Mouse (Mus musculus): ENCODE results near the gene 1700018G05Rik. TPM values are rescaled to one million over a fixed set of nuclear protein-coding genes. Genes with fewer than 3 reads are reported as not detected.
"Not testable (repeated sequence)": the region's sequence is repeated elsewhere in the genome, so short reads cannot be mapped to it uniquely, and the experiment has no call there.

1700018G05Rik gene
- 22.5 and 34.8 TPM in 2 replicates for polyA plus RNA-seq (2012; rRNA removed)

- not testable (repeated sequence) for DNase-seq (ENCODE audit: low read depth)
Observed at GRCm38 (mm10) chrX:102928072-102928471, at the start of gene 1700018G05Rik. 1700018G05Rik (plus strand) TSS chrX:102928372.

GRCm38 (mm10) chrX:102908587-102908986 is 19.6 kb upstream of the 1700018G05Rik start, which contains the start of the genes Dmrtc1a and 1700011M02Rik:
Dmrtc1a (minus strand) TSS chrX:102908687.
1700011M02Rik (plus strand) TSS chrX:102908905.
- not testable (repeated sequence) for DNase-seq (ENCODE audit: low read depth)

DNA sequence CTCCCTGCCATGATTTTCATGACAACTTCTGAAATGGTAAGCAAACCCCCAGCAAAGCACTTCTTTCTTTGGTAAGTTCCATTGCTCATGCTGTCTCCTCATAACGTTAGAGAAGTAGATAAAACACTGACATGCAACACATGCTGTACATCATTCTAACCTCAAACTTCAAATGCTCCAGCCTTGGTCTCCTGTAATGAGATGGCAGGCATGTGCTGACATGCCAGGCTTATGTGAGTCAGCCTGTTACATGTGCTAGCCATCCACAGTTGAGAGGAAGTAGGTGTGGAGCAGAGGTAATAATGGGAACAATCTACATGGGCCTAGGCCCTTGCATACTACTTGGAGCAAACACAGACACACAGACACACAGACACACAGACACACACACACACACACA is 13.3 kb upstream of the 1700018G05Rik start:
- not testable (repeated sequence) for DNase-seq (ENCODE audit: low read depth)

DNA sequence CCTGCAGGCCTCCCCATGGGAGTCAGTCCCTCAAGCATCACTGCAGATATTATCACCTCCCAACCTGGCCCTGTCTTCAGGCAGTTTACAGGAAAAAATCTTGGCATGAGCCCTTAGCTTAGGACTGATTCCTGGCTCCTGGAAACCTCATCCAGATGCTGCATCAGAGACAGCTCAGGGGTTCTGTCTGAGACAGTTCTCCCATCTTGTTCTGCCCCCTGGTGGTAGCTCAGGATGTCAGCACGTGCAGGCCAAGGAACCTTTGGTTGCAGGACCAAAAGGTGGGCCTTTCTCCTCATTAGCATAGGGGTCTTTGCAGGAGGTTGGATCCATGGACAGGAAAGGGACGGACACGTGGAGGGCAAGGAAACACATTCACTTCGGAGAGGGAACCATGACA is 1.5 kb upstream of the 1700018G05Rik start:
- not testable (repeated sequence) for DNase-seq (ENCODE audit: low read depth)

DNA sequence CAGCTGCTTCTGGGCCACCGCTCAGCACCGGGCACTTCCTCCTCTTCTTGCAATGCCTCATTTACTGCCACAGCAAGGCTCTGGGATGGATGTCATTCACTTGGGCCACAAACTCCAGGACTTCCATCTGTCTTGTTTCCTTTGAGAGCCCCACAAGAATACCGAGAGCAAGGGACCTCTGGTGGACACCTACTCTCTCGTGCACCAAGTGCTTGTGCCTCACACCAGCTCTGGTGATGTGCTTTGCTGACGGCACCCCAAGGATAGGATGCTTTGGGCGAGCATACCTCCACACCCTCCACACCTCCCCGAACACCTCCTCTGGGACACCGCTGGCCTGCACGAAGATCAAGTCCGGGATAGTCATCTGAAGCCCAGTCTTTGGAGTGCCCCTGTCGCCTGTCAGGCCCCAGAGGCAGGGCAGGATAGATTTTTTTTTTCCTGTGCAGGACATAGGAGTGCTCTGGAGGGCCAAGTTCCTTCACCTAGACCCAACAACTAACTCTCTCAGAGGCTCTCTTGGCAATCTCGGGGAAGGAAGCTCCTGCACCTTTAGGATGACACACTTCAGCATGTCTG is 4.9 kb downstream of the 1700018G05Rik start:
- DNase-seq (ENCODE audit: low read depth), result no peak

- no peak for DNase-seq (ENCODE audit: low read depth)
Observed at GRCm38 (mm10) chrX:102933571-102934394, 5.6 kb downstream of the 1700018G05Rik start.

GRCm38 (mm10) chrX:102934395-102934764 is 6.2 kb downstream of the 1700018G05Rik start:
- no peak for DNase-seq (ENCODE audit: low read depth)

DNA sequence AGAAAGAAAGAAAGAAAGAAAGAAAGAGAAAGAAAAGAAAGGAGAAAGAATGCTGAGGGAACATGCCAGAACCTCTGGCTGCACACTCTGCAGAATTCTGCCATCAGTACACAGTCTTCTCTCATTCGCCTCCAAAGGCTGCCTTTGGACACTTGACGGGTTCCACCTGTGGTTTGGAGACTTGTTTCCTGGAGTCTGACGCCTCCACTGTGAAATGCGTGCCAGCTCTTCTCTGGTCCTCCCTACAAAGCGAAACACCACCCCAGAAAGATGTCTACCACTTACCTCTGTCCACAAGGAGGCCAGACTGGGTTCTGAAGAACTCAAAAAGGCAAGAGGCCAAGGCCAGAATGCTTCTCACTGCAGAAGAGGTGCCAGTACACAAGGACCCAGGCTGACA is 8.6 kb downstream of the 1700018G05Rik start:
- no peak for DNase-seq (ENCODE audit: low read depth)

DNA sequence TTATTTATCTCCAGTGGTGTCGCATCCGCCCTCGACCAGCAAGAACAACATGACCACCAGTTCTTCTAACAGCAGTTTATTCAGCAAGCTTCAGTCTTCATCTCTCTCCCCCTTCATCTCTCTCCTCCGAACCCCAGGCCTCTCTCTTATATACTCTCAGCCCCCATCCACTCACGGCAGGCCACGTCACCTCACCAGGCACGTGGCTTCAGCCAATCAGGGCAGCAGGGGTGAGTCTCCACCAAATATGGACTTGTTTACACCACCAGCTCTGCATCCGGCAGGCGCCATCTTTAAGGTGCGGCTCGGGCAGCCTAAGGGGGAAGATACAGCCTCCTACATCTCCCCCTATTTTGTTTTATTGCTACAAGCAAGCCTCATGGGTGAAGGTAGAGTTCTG is 22.0 kb downstream of the 1700018G05Rik start:
- not testable (repeated sequence) for DNase-seq (ENCODE audit: low read depth)

- DNase-seq (ENCODE audit: low read depth), result no peak
Observed at GRCm38 (mm10) chrX:102958917-102959316, 30.7 kb downstream of the 1700018G05Rik start.

GRCm38 (mm10) chrX:102960581-102960980 is 32.4 kb downstream of the 1700018G05Rik start:
- no peak for DNase-seq (ENCODE audit: low read depth)

Other genes with a start within 250 kb of the 1700018G05Rik start
- gene Gm3880, start 241.4 kb upstream of the 1700018G05Rik start, polyA plus RNA-seq (2012; rRNA removed), result not detected in 2 replicates
- gene Gm9112, start 220.7 kb upstream of the 1700018G05Rik start, polyA plus RNA-seq (2012; rRNA removed), result 0.48 TPM in 1 of 2 replicates, not detected in the other
- gene Dmrtc1b, start 220.5 kb upstream of the 1700018G05Rik start, polyA plus RNA-seq (2012; rRNA removed), result not detected in 2 replicates
- gene Dmrtc1c1, start 125.4 kb upstream of the 1700018G05Rik start, polyA plus RNA-seq (2012; rRNA removed), result not detected in 2 replicates
- gene Dmrtc1c2, start 73.8 kb upstream of the 1700018G05Rik start, polyA plus RNA-seq (2012; rRNA removed), result 0.18 and 0.20 TPM in 2 replicates
- gene 1700031F05Rik, start 60.4 kb upstream of the 1700018G05Rik start, polyA plus RNA-seq (2012; rRNA removed), result 0.26 TPM in 1 of 2 replicates, not detected in the other
- gene Dmrtc1a, start 19.7 kb upstream of the 1700018G05Rik start, polyA plus RNA-seq (2012; rRNA removed), result 19.4 and 26.1 TPM in 2 replicates
- gene 1700011M02Rik, start 19.5 kb upstream of the 1700018G05Rik start, polyA plus RNA-seq (2012; rRNA removed), result not detected in 2 replicates

All from gonadal fat pad, adult 2 months (tissue).